Mouse (Mus musculus) lung, embryonic 16.5 days (tissue): Measurements from ENCODE around the gene Mapk13. TPM values are rescaled to one million over a fixed set of nuclear protein-coding genes. Genes with fewer than 3 reads are reported as not detected.
A peak's percentile ranks its signal among the peaks of the same experiment; 100 is the strongest.
"Not testable (repeated sequence)": the region's sequence is repeated elsewhere in the genome, so short reads cannot be mapped to it uniquely, and the experiment has no call there.

Source experiments
- ATAC-seq: fragments of 200-750 bp; cut with Nextera tagmentation; 2 replicates; pipeline ENCODE4 v1.8.0; 2017; ENCODE audit warnings: low read depth, mild to moderate bottlenecking, moderate library complexity
- H3K27ac ChIP-seq: fragments of 300-500 bp; sonication (generic); 2 replicates; pipeline ENCODE4 v1.5.1; 2014; ENCODE audit warnings: mild to moderate bottlenecking, control low read depth, low read length
- H3K27me3 ChIP-seq: fragments of 300-500 bp; sonication (generic); 2 replicates; pipeline ENCODE4 v1.6.1; 2014; ENCODE audit warnings: low read depth, low read length, mixed read lengths; ENCODE audit not compliant: control insufficient read depth, insufficient read depth
- H3K36me3 ChIP-seq: fragments of 300-500 bp; sonication (generic); 2 replicates; pipeline ENCODE4 v1.6.1; 2014; ENCODE audit warnings: low read length; ENCODE audit not compliant: control insufficient read depth, insufficient read depth
- H3K4me1 ChIP-seq: fragments of 300-500 bp; sonication (generic); replicated peaks from 2 replicates; pipeline ENCODE4 v1.6.1; 2014; ENCODE audit warnings: low read length, mixed read lengths; ENCODE audit not compliant: control insufficient read depth, insufficient read depth
- H3K4me2 ChIP-seq: fragments of 300-500 bp; sonication (generic); 2 replicates; pipeline ENCODE4 v1.6.1; 2014; ENCODE audit warnings: low read depth, low read length, control low read depth
- H3K4me3 ChIP-seq: fragments of 300-500 bp; sonication (generic); 2 replicates; pipeline ENCODE4 v1.5.1; 2014; ENCODE audit warnings: mild to moderate bottlenecking, low read length, control low read depth
- H3K9ac ChIP-seq: fragments of 300-500 bp; sonication (generic); 2 replicates; pipeline ENCODE4 v1.6.1; 2014; ENCODE audit warnings: low read length, control low read depth
- H3K9me3 ChIP-seq: fragments of 300-500 bp; sonication (generic); 2 replicates; pipeline ENCODE4 v1.6.1; 2016; ENCODE audit warnings: low read length; ENCODE audit not compliant: control insufficient read depth
- WGBS: fragments of 180-500 bp; shearing (Covaris S2); extraction: QIAGEN DNeasy Blood & Tissue Kit; methylation state at CpG from one replicate; pipeline ENCODE4 v1.1.7; 2014; 5-methylcytosine and 5-hydroxymethylcytosine counted together
- polyA plus RNA-seq: library from polyadenylated mRNA; unstranded; fragments of >200 nt; fragmentation: Nextera tagmentation; extraction: Ambion mirVana; gene quantifications from 2 replicates; pipeline ENCODE4 v1.2.1, GENCODE M21; 2015

The Mapk13 gene
- 78.6 and 80.0 TPM in 2 replicates for polyA plus RNA-seq

- H3K9me3 ChIP-seq, result peaks cover 2% of the 10 kb centered on the region; the same call in 1 of the 2 replicates
- peak; percentile 74 for ATAC-seq
- WGBS, result under 1% methylated on average over 50 of the region's 58 CpGs
- peaks cover 10% of the 10 kb centered on the region for H3K4me1 ChIP-seq
- H3K4me2 ChIP-seq, result peak within 1 kb of the TSS; percentile 71
- H3K4me3 ChIP-seq, result peak within 1 kb of the TSS; percentile 61
- H3K27ac ChIP-seq, result peak within 1 kb of the TSS; percentile 57
- peaks cover 16% of the 10 kb centered on the region for H3K27me3 ChIP-seq
- H3K9ac ChIP-seq, result peak within 1 kb of the TSS; percentile 76
- H3K36me3 ChIP-seq, result no peaks in the 10 kb centered on the region
Observed at GRCm38 (mm10) chr17:28769121-28769874, at the start of gene Mapk13. Gene Mapk13 (plus strand): TSS chr17:28769297.

GRCm38 (mm10) chr17:28725783-28726182, 43.3 kb upstream of the Mapk13 start, which contains the start of gene AC170998.1:
Gene AC170998.1 (plus strand): TSS chr17:28726083.
- Histone ChIP-seq H3K27ac (no peak within 1 kb of the TSS), H3K4me1 (peaks cover 7% of the 10 kb centered on the region), H3K4me3 (no peak within 1 kb of the TSS), H3K9me3 (no peaks in the 10 kb centered on the region), H3K27me3 (no peaks in the 10 kb centered on the region), H3K4me2 (no peak within 1 kb of the TSS), H3K36me3 (peaks cover 42% of the 10 kb centered on the region), H3K9ac (no peak within 1 kb of the TSS)
- no peak for ATAC-seq
- 79% methylated on average over 4 of the region's 4 CpGs for whole genome bisulfite sequencing

- H3K4me3 ChIP-seq, H3K4me2 ChIP-seq, H3K4me1 ChIP-seq, H3K9me3 ChIP-seq, ATAC-seq, H3K27ac ChIP-seq, H3K27me3 ChIP-seq, H3K9ac ChIP-seq: not testable (repeated sequence)
- WGBS, result 89% methylated on average over 11 of the region's 11 CpGs
- peaks cover 53% of the 10 kb centered on the region for H3K36me3 ChIP-seq
Observed at GRCm38 (mm10) chr17:28727511-28727910, 41.6 kb upstream of the Mapk13 start.

- no peak overlapping the region for H3K4me3 ChIP-seq
- H3K9ac ChIP-seq, result no peak overlapping the region
- H3K9me3 ChIP-seq, result no peaks in the 10 kb centered on the region
- peaks cover 30% of the 10 kb centered on the region for H3K36me3 ChIP-seq
- no peaks in the 10 kb centered on the region for H3K4me1 ChIP-seq
- ATAC-seq, result no peak
- no peak overlapping the region for H3K4me2 ChIP-seq
- H3K27ac ChIP-seq, result no peak overlapping the region
- no peaks in the 10 kb centered on the region for H3K27me3 ChIP-seq
- 75% methylated on average over 6 of the region's 6 CpGs for WGBS
Observed at GRCm38 (mm10) chr17:28735317-28736105, 33.6 kb upstream of the Mapk13 start.

GRCm38 (mm10) chr17:28736486-28736885, 32.6 kb upstream of the Mapk13 start:
- 71% methylated on average over 4 of the region's 4 CpGs for WGBS
- Histone ChIP-seq H3K36me3 (peaks cover 28% of the 10 kb centered on the region), H3K27ac (no peak overlapping the region), H3K9ac (no peak overlapping the region), H3K9me3 (no peaks in the 10 kb centered on the region), H3K4me1 (no peaks in the 10 kb centered on the region), H3K4me2 (no peak overlapping the region), H3K27me3 (no peaks in the 10 kb centered on the region), H3K4me3 (no peak overlapping the region)
- ATAC-seq, result no peak

- whole genome bisulfite sequencing, result 81% methylated on average over 4 of the region's 4 CpGs
- Histone ChIP-seq H3K36me3 (peaks cover 33% of the 10 kb centered on the region), H3K4me2 (no peak overlapping the region), H3K9ac (no peak overlapping the region), H3K27ac (no peak overlapping the region), H3K9me3 (no peaks in the 10 kb centered on the region), H3K27me3 (no peaks in the 10 kb centered on the region), H3K4me1 (no peaks in the 10 kb centered on the region), H3K4me3 (no peak overlapping the region)
- no peak for ATAC-seq
Observed at GRCm38 (mm10) chr17:28737973-28738372, 31.1 kb upstream of the Mapk13 start.

GRCm38 (mm10) chr17:28739244-28739643, 29.9 kb upstream of the Mapk13 start:
- Histone ChIP-seq H3K4me3 (no peak overlapping the region), H3K4me1 (no peaks in the 10 kb centered on the region), H3K27ac (no peak overlapping the region), H3K36me3 (peaks cover 44% of the 10 kb centered on the region), H3K27me3 (no peaks in the 10 kb centered on the region), H3K4me2 (no peak overlapping the region), H3K9ac (no peak overlapping the region), H3K9me3 (no peaks in the 10 kb centered on the region)
- no peak for ATAC-seq
- WGBS, result 94% methylated on average over 6 of the region's 6 CpGs

GRCm38 (mm10) chr17:28743145-28743866, 25.8 kb upstream of the Mapk13 start:
- H3K9me3 ChIP-seq, result no peaks in the 10 kb centered on the region
- H3K9ac ChIP-seq, result no peak overlapping the region
- no peak overlapping the region for H3K4me2 ChIP-seq
- H3K4me1 ChIP-seq, result no peaks in the 10 kb centered on the region
- no peak overlapping the region for H3K4me3 ChIP-seq
- peak; percentile 77 for ATAC-seq
- 68% methylated on average over 11 of the region's 11 CpGs for WGBS
- H3K27me3 ChIP-seq, result no peaks in the 10 kb centered on the region
- no peak overlapping the region for H3K27ac ChIP-seq
- H3K36me3 ChIP-seq, result peaks cover 52% of the 10 kb centered on the region

- Histone ChIP-seq H3K36me3 (peaks cover 54% of the 10 kb centered on the region), H3K4me3 (no peak overlapping the region), H3K9me3 (no peaks in the 10 kb centered on the region), H3K27me3 (no peaks in the 10 kb centered on the region), H3K9ac (no peak overlapping the region), H3K27ac (no peak overlapping the region), H3K4me2 (no peak overlapping the region), H3K4me1 (no peaks in the 10 kb centered on the region)
- 91% methylated on average over 9 of the region's 9 CpGs for WGBS
- ATAC-seq, result no peak
Observed at GRCm38 (mm10) chr17:28743916-28744315, 25.2 kb upstream of the Mapk13 start.
